Mouse (Mus musculus) small intestine, adult 2 months (tissue): ENCODE measurements around the gene Tmem51.

Experiments used
- CTCF ChIP-seq: fragments of 200-500 bp; IDR thresholded peaks from 2 replicates; pipeline ENCODE4 v1.5.1; 2012; ENCODE audit warnings: low read depth, mild to moderate bottlenecking, control low read depth, inconsistent platforms, low read length, moderate library complexity, mixed read lengths; ENCODE audit not compliant: insufficient replicate concordance, insufficient read length; ENCODE audit errors: extremely low read depth
- POLR2A ChIP-seq: fragments of 200-500 bp; IDR thresholded peaks from 2 replicates; pipeline ENCODE4 v1.6.1; 2012; ENCODE audit warnings: low read depth, mild to moderate bottlenecking, control low read depth, inconsistent platforms, low read length, moderate library complexity

GRCm38 (mm10) chr4:141988178-141988577, 95.9 kb downstream of the Tmem51 start:
- TF ChIP-seq CTCF (no peak), POLR2A (no peak)
